Mouse (Mus musculus): ENCODE results near the gene Clpx.

The Clpx gene

GRCm38 (mm10) chr9:65346476-65347111, 52.5 kb downstream of the Clpx start:
- DNase-seq (ENCODE audit: low spot score in 2 of 2) = peak in 1 of 2 experiments; percentile 45

GRCm38 (mm10) chr9:65347112-65347850, 53.2 kb downstream of the Clpx start:
- DNase-seq (ENCODE audit: low spot score in 2 of 2) = no peak

GRCm38 (mm10) chr9:65353251-65353650, 59.2 kb downstream of the Clpx start:
- no peak for DNase-seq (ENCODE audit: low spot score in 2 of 2)

- DNase-seq (ENCODE audit: low spot score in 2 of 2) = no peak
These were observed 62.5 kb downstream of the Clpx start for GRCm38 (mm10) chr9:65356561-65356960.

- no peak for DNase-seq (ENCODE audit: low spot score in 2 of 2)
These were observed 62.9 kb downstream of the Clpx start for GRCm38 (mm10) chr9:65356971-65357370.

- no peak for DNase-seq (ENCODE audit: low spot score in 2 of 2)
These were observed 65.0 kb downstream of the Clpx start for GRCm38 (mm10) chr9:65358956-65359480.

- no peak for DNase-seq (ENCODE audit: low spot score in 2 of 2)
These were observed 66.8 kb downstream of the Clpx start, which contains the start of gene Ubap1l for GRCm38 (mm10) chr9:65360641-65361448. TSS of gene Ubap1l (plus strand) at chr9:65361041.

- DNase-seq (ENCODE audit: low spot score in 2 of 2) = peak in 1 of 2 experiments; percentile 28
These were observed 69.6 kb downstream of the Clpx start for GRCm38 (mm10) chr9:65363684-65364083.

GRCm38 (mm10) chr9:65365721-65366120, 71.7 kb downstream of the Clpx start:
- peak in 1 of 2 experiments; percentile 41 for DNase-seq (ENCODE audit: low spot score in 2 of 2)

GRCm38 (mm10) chr9:65371756-65372155, 77.7 kb downstream of the Clpx start:
- DNase-seq (ENCODE audit: low spot score in 2 of 2) = no peak

GRCm38 (mm10) chr9:65372449-65372848, 78.4 kb downstream of the Clpx start:
- DNase-seq (ENCODE audit: low spot score in 2 of 2) = no peak

- no peak for DNase-seq (ENCODE audit: low spot score in 2 of 2)
These were observed 80.6 kb downstream of the Clpx start for GRCm38 (mm10) chr9:65374468-65375162.

- DNase-seq (ENCODE audit: low spot score in 2 of 2) = no peak
These were observed 81.3 kb downstream of the Clpx start for GRCm38 (mm10) chr9:65375163-65375934.
